Mouse (Mus musculus): ENCODE measurements around the gene Heatr5b.

DNA sequence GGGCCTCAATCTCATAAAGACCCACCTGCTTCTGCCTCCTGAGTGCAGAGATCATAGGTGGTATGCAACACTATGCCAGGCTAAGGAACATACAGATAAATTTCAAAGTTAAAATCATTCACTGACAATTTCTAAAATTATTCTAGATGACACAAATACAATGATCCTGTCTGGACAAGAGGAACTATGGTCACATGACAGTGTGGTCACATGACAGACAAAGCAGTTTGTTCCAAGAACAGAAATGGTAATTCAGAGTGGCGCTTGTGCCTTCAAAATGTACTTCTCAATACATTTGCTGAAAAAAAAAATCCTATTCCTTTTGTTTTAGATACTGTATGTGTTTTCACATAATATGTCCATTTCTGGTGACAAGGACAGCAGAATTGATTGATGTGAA lies 37.9 kb downstream of the Heatr5b start:
- no peak for TF ChIP-seq CTCF (conservative IDR thresholded peaks at IDR 0.05; ENCODE audit: insufficient read depth, insufficient read length, low read depth, low read length)
- no peak for TF ChIP-seq POLR2A (IDR thresholded peaks at IDR 0.05; ENCODE audit: low read depth, low read length)

Measured in kidney, adult 2 months (tissue).